Mouse (Mus musculus) gastrocnemius, postnatal 25 days (tissue): ENCODE data around the gene Zfp663. TPM values are rescaled to one million over a fixed set of nuclear protein-coding genes. Genes with fewer than 3 reads are reported as not detected.

Experiments used
- DNase-seq: peaks from one replicate; pipeline ENCODE4 v3.0.0; 2022
- total RNA-seq, 2 experiments: library from RNA; stranded (reverse); gene quantifications; 1 replicate in 1 of 2; 2 replicates in 1 of 2; pipeline ENCODE4 v1.2.3; 2021

The Zfp663 gene
- total RNA-seq, 2 experiments from 2014 or later = not detected

DNA sequence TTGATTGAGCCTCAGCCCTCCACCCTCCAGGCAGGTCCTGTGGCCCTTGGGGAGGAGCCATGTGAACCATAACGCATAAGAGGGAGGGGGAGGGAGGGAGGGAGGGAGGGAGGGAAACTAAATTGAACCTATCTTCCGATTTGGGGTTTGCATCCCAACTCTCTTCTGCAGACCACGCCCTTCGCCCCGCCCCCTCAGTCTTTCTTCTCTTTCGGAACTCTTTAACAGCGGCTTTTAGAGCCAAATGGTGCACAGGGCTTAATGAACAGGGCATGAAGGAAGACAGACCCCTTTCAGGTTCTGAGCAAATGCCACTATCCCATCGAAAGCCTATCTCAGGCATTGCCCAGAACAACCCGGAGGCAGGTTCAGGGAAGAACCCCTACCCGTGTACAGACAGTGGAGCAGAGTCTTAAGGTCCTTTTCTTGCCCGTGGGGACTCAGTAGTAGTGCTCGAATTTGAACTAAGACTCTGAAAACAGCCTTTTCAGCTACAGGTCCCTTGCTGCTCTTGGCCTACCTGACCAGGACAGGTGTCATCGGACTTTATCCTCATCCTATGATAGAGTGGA, 575 bp downstream of the Zfp663 start:
- DNase-seq = no peak

DNA sequence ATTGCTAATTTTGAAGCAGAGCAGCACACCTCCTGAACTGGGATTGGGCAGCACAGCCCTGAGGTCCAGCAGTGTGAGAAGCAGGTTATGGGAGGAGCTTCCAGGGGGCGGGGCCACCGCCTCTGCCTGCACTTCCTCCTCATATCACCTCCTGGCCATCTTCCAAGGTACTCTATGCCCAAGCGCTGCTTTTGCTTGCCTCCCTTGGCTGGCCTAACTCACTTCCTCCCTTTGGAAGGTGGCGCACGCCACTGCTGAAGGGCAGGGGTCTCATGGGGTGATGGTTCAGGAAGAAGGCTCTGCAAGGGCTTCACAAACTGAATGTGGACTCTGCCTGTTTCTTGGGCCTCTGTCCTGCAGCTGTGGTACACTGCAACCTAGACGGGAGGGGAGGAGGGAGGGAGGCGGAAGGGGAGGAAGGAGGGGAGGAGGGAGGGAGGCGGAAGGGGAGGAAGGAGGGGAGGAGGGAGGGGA, 1.4 kb downstream of the Zfp663 start:
- DNase-seq = no peak

DNA sequence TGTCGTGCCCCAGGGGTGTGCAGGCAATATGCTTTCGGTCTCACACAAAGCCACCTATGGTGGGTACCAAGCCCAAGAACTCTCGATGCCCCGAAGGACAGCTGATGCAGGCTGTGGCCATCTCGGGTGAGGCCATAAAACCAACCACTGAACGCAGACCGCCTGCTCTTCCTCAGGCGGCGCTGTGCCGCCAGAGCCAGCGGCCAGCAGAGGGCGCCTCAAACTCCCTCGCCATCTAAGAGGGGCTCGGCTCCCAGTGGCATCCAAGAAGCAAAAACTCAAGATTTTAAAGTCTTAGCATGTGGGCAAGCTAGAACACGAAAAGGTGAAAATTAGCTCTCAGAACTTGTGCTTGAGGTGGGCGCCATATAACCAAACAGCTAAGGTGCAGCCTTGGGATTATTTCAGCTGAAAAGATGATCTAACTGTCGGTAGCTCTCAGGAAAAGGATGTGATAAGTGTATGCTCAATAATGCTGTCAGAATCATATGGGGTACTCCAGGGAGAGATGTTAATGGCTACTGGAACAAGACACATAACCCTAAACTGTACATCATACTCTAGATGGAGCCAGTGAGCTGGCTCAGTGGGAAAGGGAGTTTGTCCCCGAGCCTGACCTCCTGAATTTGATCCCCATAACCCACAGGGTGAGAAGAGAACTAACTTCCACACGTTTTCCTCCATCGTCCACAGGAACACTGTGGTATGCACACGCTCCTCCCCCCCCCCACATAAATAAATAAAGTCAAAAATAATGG, 4.0 kb downstream of the Zfp663 start:
- DNase-seq = no peak

DNA sequence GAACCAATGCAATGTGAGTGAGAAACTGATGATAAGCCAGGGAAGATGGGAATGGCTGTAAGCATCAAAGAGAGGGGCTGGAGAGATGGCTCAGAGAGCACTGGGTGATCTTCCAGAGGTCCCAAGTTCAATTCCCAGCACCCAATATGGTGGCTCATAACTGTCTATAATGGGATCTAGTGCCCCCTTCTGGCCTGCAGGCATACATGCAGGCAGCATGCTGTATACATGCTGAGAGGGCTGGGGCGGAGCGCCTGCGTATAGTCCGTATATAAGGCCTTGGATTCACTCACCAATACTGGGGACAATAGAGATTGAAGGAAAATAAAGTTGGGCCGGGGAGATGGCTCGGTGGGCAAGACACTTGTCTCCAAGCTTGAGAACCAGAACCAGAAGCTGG, 5.2 kb downstream of the Zfp663 start:
- no peak for DNase-seq

DNA sequence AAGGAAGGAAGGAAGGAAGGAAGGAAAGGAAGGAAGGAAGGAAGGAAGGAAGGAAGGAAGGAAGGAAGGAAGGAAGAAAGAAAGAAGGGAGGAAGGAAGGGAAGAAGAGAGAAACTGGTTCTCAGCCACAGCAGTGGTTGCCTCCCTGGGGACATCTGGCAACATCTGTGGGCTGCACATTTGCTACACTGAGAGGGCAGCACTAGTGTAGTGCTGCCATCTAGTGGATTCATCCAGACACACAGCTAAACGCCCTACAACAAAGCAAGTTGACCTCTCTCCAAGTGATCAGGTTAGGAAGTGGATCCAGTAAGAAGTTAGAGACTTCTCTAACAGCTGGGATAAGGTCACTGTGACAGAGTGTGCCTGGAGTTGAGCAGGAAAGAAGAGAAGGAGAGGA, 7.7 kb downstream of the Zfp663 start:
- DNase-seq = peak; percentile 45

DNA sequence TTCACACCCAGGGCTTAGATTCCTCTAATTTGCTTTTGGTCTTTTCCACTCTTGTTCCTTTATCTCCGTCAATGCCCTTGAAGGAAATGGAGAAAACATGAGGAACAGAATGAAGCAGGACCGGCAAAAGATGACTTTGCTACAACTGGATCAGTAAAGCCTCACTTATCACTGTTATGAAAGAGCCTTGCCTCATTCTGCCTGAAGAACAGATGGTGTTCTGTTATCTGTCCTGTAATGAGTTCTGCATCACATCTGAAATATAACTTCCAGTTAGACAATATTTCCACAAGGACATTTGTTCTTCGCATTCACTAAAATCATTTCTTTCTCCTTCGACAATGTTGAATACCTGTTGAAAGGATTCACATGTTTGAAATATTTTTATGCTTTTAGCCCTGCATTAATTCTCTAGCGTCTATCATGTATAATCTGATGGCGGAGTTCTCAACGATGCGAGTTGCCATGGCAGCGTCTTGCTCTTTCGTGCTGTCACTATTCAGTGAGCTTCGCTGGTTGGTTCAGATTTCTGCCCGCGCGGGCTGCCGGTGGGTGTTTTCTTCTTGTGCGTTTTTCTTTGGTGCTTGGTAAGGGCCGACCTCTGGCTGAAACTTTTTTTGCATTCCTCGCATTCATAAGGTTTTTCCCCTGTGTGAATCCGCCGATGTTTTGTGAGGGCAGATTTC, 16.6 kb downstream of the Zfp663 start:
- DNase-seq = no peak

DNA sequence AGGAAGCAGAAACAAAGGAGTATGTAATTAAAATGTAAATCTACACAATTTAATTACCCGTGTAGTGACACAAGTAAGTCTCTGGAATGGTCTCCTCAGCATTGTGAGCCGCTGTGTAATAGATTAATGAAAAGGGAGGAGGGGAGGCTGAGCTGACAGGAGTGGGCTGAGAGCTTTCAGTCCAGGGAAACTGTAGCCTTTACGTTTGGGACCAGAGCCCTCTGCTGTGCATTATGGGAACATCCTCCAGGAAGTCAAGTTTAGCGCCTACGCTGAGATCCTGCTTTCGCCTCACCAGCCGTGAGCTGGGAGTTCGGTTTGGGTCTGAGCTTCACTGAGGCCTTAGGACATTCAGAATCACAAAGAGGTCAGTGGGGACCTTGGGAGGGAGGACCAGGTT, 19.1 kb downstream of the Zfp663 start:
- no peak for DNase-seq

DNA sequence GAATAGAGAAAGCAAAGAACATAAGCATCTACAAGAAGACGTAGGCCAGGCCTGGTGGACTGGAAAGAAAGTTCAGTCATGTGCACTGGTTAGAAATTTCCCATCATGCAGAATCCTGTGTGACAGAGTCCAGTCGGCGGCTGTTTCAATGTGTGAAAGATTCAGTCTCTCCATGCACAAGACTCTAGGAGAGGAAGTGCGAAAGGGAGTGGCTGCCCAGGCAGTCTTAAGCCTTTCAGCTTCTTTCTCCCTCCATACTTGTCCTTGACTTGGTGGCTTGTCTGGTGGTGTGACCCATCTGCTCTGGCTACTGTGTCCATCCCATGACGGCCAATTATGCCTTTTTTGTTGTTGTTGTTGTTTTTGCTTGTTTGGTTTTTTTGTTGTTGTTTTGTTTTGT, 22.3 kb downstream of the Zfp663 start:
- DNase-seq = no peak

DNA sequence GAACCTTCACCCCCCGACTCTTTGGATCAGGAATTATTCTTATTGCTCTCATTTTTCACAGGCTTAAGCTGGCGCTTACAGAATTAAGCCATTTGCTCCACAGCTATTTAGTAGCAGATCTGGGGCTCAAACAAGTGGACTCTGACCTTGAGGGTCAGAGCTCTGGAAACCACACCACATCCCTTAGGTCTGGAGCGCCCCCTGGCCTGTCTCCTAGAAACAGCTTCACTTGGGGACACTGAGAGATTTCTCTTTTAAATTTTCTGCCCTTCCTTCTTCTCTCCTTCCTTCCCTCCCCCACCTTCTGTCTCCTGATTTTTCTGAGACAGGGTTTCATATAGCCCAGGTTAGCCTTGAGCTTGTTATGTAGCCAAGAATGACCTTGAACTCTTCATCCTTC, 31.3 kb downstream of the Zfp663 start:
- DNase-seq = no peak

DNA sequence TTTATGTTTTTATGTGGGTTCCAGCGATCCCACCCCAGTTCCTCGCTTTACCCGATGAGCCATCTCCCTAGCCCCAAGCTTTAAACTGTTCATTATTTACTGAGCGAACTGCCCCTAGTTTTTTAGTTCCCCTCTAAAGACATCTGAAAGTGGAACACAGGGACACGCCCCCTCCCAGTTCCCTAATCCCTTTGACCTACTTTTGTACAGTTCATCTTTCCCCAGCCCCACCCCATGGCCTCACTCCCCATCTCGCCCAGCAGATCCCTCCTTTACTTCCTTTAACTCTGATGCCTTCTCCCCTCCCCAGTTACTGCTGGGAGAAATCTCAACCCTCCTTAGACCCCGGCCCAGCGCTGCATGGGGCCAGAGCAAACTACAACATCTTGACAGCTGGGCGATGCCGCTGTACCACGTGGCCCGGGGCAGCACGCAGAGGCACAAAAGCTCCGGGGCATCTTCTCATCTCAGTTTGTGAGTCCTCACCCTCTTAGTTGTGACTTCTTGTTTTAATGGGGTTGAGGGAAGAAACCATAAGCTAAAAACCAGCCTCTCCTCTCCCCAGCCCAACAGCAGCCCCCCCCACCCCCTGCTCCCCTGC, 35.8 kb downstream of the Zfp663 start:
- no peak for DNase-seq

DNA sequence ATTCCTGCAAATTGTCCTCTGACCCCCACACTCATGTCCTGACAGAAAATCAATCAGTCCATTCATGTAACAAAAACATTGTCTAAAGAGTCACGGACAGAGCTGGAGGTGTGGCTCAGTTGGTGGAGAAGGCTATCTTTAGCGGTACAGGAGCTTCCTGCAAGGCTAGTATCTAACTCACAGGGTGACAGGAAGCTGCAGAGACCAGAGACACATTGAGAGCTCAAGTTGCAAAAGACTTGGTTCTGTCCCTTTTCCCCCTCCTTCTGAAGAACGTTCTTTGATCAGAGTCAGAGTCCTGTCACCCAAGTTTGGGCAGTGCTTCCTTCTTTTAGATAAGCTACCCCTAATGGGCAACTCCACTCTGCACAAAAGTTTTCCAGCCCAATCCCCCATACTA, 38.8 kb downstream of the Zfp663 start:
- no peak for DNase-seq

DNA sequence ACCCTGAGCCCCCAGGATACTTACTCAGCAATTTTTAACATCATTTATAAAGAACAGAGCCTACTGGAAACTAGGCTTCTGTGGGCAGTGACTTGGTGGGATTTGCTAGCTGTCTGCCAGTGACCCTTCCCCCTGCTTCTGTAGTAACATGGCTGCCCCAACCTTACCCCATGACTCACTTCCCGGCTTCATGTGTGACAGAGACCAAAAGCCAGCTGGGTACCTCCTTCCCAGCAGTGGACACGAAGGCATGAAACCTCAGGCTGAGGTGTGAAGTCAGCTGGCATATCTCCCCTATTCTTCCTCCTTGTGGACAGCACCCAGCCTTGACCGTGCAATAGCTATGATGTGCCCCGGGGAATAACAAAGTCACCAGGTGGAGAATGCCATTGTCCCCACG, 39.8 kb downstream of the Zfp663 start:
- no peak for DNase-seq

DNA sequence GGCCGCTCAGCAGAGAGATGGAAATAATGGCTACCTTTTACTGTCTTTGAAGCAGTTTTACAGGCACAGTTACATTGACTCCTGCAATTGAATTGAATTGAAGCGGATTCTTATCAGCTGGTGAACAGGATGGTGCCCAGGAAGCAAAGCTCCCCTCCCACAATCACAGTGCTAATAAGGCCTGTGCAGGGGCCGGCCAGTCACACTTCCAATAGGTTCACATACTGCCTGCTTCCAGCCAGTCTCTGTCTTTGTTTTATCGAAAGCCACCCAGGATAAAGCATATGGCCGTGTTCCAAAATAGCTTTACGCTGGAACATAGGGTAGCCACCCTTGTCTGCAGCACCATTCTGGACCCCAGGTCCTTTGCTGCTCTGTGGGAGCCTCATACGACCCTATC, 41.1 kb downstream of the Zfp663 start:
- DNase-seq = no peak

DNA sequence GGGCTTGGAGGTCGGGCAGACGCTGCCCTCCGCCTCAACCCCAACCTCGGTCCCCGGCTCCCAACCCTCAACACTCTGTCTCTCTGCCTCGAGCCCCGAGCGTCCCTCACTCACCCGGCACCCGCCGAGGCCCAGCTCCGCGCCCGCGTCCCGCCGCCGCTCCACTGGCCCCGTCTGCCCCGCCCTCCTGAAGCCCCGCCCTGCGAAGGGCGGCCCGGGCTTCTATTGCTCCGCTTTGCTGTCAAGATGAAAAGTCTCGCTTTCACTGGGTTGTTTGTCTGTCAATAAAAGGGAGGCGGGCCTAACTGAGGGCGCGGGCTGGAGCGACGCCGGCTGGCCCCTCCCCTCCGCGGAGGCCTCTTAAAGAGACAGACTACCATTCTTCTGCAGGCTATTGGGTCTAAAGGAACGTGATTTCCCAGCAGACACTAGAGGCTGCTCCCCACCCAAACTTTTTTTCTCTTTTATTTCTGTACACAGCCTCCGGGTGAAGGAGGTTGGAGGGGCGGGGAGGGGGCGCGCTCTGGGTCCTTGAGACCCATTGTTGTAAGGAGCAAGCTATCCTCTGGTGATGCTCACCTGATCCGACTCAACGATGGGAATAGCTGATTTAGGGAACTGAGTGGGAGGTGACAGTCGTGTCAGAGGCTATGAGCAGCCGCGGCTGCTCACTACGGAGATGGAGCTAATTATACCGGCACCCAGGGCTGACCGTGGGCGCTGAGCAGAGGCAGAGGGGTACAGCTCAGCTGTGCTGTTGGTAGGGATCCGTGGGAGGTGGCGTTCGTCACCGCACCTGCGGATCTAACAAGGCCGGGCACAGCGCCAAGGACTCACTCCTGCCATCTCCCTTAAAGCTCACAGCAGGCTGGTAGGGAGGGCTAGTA, 42.0 kb downstream of the Zfp663 start, which contains the start of gene Elmo2:
Gene Elmo2, minus strand, starts transcription at position 176 of the 887 bp plus-strand sequence.
- DNase-seq = peak; percentile 97

DNA sequence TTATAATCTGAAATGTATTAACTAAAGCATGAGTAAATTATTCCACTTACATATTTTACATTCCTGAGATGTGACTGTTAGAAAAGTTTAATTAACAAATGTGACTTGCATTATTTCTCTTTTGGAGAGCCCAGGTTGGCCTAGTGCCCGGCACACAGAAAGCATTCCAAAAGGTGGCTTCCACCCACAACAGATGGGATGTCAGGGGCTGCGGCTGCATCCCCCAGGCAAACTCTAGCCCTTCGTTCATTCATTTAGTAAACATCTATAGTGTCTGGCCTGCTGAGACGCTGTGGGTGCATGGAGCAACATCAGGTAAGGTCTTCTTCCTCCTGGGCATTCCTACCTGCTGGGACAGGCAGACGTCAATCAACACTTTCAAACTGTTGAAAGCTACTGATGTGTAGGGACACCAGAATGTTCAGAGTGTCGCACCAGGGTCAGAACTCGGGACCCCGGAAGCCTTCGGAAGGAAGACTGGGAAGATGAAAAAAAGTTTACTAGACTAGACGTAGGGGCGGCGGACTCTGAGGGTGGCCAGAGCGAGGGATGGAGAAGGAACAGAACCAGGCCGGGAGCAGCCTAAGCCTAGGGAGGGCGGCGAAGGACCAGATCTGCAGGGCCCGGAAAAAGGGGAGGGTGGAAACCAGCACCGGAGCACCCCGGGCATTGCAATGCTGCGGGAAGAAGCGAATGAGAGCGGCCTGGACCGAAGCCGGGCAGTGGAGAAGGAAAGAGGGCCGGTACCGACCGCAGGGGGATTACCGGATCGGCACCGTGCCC, 42.8 kb downstream of the Zfp663 start:
- DNase-seq = no peak

DNA sequence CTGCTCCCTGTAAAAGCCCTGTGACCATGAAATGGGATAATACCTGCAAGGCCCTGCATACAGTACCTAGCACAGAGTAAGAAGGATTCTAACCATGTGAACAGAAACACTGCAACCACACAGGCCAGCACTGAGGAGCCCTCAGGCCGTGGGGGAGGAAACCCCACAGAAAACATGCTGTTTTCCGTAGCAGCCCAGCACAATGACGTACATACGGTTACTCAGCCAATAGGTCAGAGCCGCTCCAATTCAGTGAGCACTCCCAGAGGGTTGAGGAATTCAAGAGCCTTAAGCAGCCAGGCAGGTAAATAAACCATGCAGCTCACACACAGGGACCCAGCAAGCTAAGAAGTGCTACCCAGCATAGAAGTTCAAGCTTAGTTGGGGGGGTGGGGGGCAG, 44.6 kb downstream of the Zfp663 start:
- DNase-seq = no peak

DNA sequence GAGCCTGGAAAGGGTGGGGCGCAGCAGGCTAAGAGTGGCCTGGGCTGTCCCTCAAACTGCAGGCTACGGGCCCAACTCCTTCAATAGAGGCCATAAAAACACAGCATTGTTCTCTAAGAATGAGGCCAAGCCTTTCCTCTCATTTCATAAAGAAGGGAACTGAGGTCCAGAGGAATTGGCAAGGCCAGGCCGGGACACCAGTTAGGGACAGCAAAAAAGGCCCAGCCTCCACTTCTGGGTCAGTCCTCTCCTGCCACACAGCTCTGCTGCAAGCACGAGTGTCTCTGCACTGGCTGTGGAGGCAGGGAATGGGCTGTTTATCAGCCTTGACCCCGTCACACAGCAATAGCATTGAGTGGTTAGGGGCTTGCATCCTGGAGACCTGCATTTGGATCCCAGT, 45.0 kb downstream of the Zfp663 start:
- no peak for DNase-seq

DNA sequence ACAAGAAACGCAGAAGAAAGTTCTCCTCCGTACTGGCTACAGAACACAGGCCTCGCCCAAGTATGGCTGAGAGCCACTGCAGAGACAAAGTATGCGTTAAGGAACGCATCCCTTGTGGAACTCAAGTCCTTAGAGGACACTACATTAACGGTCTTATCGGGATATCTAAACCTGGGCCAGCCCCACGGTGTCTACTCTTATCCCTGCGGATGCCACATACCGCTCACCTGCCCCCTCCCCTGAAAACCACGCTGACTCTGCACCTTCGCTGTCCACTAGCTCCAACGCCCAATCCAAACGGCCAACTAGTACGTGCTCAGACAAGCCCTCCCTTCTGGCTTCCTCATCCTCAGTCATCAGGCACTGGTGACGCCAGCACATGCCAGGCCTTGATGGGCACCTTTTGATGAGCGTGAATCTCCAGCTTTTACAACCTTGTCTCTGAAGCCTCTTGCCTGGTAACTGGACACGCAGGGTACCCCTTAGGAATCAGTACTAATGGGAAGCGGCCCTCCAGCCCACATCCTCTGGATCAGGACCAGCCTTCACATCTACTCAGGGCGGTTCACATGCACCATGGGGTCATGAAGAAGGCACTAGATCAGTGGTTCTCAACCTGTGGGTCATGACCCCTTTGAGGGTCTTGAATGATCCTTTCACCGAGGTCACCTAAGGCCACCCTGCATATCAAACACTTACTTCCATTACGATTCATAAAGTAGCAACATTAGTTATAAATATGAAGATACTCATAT, 46.4 kb downstream of the Zfp663 start:
- no peak for DNase-seq

DNA sequence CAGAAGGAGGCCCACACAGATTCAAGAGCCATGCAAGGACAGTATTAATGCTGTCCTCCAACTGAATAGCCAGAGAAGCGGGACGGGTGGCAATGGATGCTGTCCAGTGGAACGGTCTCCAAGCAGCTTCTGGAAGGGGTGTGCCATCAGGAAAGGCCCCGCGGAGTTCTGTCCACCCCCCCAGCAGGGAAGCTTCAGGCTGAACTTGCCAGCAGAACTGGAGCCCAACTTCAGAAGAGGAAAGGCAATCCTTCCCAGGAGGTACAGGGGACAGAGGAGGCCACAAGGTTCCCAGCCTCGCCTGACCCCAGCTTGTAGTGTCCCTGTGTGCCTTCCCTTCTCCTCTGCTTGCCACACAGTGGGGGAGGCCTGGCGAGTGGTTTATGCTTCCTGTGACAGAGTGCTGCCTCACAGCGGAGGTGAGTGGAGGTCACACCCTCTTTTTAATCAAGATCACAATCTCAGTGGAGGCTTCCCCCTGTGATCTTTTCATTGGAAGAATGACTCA, 47.1 kb downstream of the Zfp663 start:
- peak; percentile 70 for DNase-seq

DNA sequence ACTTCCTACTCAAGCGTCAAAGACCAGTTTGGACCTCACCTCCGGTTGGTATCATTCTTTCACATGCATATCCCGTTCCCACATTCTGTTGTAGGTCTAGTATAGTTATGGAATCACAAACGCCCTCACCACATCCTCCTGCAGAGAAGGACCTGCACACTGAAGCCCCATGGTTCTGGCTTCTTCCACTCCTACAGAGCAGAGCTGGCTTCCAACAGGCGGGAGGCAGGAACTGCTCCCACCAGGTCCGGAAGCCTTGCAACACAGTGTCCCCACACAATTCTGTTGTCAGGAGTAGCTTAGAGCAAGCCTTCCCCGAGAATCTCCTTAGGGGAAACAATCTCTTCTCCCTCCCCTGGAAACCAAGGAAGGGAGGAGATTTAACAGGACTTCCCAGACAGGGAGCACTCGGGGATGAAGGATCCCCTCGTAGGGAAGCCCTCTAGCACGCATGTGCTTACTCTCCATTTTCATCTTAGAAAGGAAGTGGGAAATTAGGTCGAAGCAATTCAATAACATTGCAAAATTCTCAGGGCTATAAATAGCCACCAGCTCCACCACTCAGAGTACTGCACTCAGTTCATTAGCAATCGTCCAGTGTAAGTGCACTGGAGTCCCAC, 47.9 kb downstream of the Zfp663 start:
- DNase-seq = peak; percentile 35
